Mouse (Mus musculus): Measurements from ENCODE around the gene Npr2. TPM values are rescaled to one million over a fixed set of nuclear protein-coding genes. Genes with fewer than 3 reads are reported as not detected.
A peak's percentile ranks its signal among the peaks of the same experiment; 100 is the strongest.

Npr2 gene
- polyA plus RNA-seq, 1 experiment, result 38.0 TPM

DNA sequence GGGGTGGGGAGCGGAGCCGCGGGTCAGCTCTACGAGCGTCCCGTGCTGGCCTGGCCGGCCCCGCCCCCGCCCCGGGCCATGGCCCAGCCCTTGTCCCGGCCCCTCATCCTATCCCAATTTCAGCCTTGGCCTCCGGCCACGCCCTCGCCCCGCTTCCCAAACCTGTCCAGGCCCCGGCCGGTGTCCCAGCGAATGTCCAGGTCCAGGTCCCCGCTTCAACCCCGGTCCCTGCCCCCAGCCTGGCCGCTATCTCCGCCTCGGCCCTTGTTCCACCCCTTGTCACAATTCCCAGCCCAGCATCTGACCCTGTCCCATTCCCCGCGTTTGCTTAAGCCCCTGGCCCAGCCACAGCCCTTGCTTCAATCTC lies 37.7 kb downstream of the Npr2 start:
- H3K36me3 ChIP-seq (ENCODE audit: control insufficient read depth, insufficient read depth, low read length), result no peaks in the 10 kb centered on the region
- no peak overlapping the region for H3K27ac ChIP-seq (ENCODE audit: insufficient read depth, low read depth, low read length)
- no peak for TF ChIP-seq CTCF (conservative IDR thresholded peaks at IDR 0.05; ENCODE audit: insufficient read depth, insufficient read length, low read depth, low read length)
- 2% methylated on average over 23 of the region's 25 CpGs for whole genome bisulfite sequencing
- peaks cover 11% of the 10 kb centered on the region; the same call in 1 of the 2 replicates for H3K4me1 ChIP-seq (ENCODE audit: control insufficient read depth, insufficient read depth, low read length)
- peak overlapping the region; percentile 69 for H3K4me3 ChIP-seq (ENCODE audit: insufficient read depth, low read depth, low read length)
- no peaks in the 10 kb centered on the region for H3K27me3 ChIP-seq (replicated peaks; ENCODE audit: control insufficient read depth, insufficient read depth, low read length)
- no peak for DNase-seq

DNA sequence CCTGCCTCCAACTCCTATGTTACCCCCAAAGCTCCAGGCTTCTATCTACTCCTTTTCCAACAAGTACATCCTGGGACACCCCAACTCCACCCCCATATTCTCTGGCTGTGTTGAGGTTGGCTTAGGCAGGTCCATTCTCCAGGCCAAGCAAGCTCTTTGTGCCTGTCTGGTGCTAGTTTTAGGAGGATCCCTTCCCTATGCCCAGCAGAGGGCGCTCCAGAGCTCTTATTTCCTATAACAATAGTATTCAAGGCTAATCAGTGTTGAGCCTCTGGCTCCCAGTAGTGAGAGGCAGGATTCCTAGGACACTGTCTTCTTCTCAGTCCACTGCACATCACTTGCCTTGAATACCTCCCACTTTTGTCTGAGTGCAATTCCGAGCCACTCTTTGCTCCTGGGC lies 40.3 kb downstream of the Npr2 start:
- Histone ChIP-seq H3K27me3 (replicated peaks; ENCODE audit: control insufficient read depth, insufficient read depth, low read length) (no peaks in the 10 kb centered on the region), H3K27ac (ENCODE audit: insufficient read depth, low read depth, low read length) (no peak overlapping the region), H3K4me1 (ENCODE audit: control insufficient read depth, insufficient read depth, low read length) (peaks cover 17% of the 10 kb centered on the region; the same call in 1 of the 2 replicates), H3K36me3 (ENCODE audit: control insufficient read depth, insufficient read depth, low read length) (no peaks in the 10 kb centered on the region), H3K4me3 (ENCODE audit: insufficient read depth, low read depth, low read length) (no peak overlapping the region)
- 9% methylated on average over 2 of the region's 2 CpGs for WGBS
- TF ChIP-seq POLR2A (IDR thresholded peaks at IDR 0.05; ENCODE audit: low read depth, low read length) (no peak), CTCF (conservative IDR thresholded peaks at IDR 0.05; ENCODE audit: insufficient read depth, insufficient read length, low read depth, low read length) (peak; percentile 84)
- peak; percentile 93 for DNase-seq

DNA sequence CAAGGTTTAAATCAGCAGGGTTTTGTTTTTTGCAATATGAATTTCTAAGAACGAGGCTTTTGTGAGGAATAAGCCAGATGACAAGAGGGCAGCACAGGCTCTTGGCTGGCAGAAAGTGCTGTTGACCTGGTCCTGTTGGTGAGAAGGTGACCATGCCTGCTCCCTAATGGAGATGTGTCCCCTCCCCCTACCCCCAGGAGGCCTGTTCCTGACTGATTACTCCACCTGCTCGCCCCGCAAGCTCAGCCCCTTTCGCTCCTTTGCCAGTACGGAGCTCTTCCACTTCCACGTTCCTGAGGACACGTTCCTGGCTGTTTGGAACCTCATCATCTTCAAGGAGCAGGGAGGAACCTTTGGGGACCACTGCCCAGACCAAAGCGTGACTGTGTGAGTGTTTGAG lies 42.0 kb downstream of the Npr2 start:
- H3K4me3 ChIP-seq (ENCODE audit: insufficient read depth, low read depth, low read length), result no peak overlapping the region
- DNase-seq, result no peak
- no peak for TF ChIP-seq CTCF (conservative IDR thresholded peaks at IDR 0.05; ENCODE audit: insufficient read depth, insufficient read length, low read depth, low read length)
- no peak for TF ChIP-seq POLR2A (IDR thresholded peaks at IDR 0.05; ENCODE audit: low read depth, low read length)
- 75% methylated on average over 8 of the region's 8 CpGs for WGBS
- no peaks in the 10 kb centered on the region for H3K27me3 ChIP-seq (replicated peaks; ENCODE audit: control insufficient read depth, insufficient read depth, low read length)
- peaks cover 16% of the 10 kb centered on the region; the same call in 1 of the 2 replicates for H3K4me1 ChIP-seq (ENCODE audit: control insufficient read depth, insufficient read depth, low read length)
- H3K36me3 ChIP-seq (ENCODE audit: control insufficient read depth, insufficient read depth, low read length), result no peaks in the 10 kb centered on the region
- H3K27ac ChIP-seq (ENCODE audit: insufficient read depth, low read depth, low read length), result no peak overlapping the region

DNA sequence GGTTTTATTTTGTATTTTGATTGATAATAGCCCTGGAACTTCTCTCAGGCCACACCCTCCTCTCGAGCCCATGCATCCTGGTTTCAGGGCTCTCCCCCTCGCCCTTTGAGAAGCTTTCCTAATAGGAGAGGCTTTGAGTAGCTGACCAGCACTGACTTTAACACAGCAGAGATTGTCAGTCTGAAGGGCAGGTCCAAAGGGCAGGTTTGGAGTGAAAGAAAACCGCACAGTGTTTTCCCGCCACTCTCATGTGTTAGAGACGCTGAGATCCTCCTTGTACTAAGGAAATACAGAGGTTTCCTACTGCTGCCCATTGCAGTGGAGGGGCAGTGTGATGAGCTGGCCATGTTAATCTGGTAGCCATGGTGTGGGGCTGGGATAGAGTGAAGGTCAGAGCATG lies 43.2 kb downstream of the Npr2 start:
- no peak overlapping the region for H3K27ac ChIP-seq (ENCODE audit: insufficient read depth, low read depth, low read length)
- TF ChIP-seq CTCF (conservative IDR thresholded peaks at IDR 0.05; ENCODE audit: insufficient read depth, insufficient read length, low read depth, low read length) (no peak), POLR2A (IDR thresholded peaks at IDR 0.05; ENCODE audit: low read depth, low read length) (no peak)
- peaks cover 10% of the 10 kb centered on the region; the same call in 1 of the 2 replicates for H3K4me1 ChIP-seq (ENCODE audit: control insufficient read depth, insufficient read depth, low read length)
- no peak overlapping the region for H3K4me3 ChIP-seq (ENCODE audit: insufficient read depth, low read depth, low read length)
- H3K36me3 ChIP-seq (ENCODE audit: control insufficient read depth, insufficient read depth, low read length), result no peaks in the 10 kb centered on the region
- WGBS, result 66% methylated on average over 5 of the region's 5 CpGs
- no peaks in the 10 kb centered on the region for H3K27me3 ChIP-seq (replicated peaks; ENCODE audit: control insufficient read depth, insufficient read depth, low read length)
- peak; percentile 55 for DNase-seq

DNA sequence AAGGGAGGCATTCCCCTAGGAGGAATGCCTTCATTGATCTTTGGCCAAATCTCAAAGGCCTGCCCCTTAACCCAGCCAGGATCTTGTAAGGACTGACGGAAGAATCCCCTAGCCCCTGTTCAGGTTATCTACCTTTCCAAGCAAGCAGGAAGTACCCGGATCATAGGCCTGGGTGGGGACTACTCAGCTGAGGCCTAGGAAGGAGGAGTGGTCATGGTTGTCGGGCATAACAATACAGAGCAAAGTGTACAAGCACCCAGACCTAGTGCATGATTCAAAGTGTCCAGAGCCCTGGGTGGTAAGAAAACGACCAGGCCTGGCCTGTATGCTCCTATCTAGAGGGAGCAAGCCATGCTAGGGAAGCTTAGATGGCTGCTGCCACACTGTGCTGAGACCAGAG lies 43.9 kb downstream of the Npr2 start:
- DNase-seq, result no peak
- H3K4me1 ChIP-seq (ENCODE audit: control insufficient read depth, insufficient read depth, low read length), result peaks cover 10% of the 10 kb centered on the region; the same call in 1 of the 2 replicates
- 67% methylated on average over 4 of the region's 4 CpGs for WGBS
- no peaks in the 10 kb centered on the region for H3K36me3 ChIP-seq (ENCODE audit: control insufficient read depth, insufficient read depth, low read length)
- H3K4me3 ChIP-seq (ENCODE audit: insufficient read depth, low read depth, low read length), result no peak overlapping the region
- no peak for TF ChIP-seq POLR2A (IDR thresholded peaks at IDR 0.05; ENCODE audit: low read depth, low read length)
- no peak for TF ChIP-seq CTCF (conservative IDR thresholded peaks at IDR 0.05; ENCODE audit: insufficient read depth, insufficient read length, low read depth, low read length)
- no peaks in the 10 kb centered on the region for H3K27me3 ChIP-seq (replicated peaks; ENCODE audit: control insufficient read depth, insufficient read depth, low read length)
- no peak overlapping the region for H3K27ac ChIP-seq (ENCODE audit: insufficient read depth, low read depth, low read length)

DNA sequence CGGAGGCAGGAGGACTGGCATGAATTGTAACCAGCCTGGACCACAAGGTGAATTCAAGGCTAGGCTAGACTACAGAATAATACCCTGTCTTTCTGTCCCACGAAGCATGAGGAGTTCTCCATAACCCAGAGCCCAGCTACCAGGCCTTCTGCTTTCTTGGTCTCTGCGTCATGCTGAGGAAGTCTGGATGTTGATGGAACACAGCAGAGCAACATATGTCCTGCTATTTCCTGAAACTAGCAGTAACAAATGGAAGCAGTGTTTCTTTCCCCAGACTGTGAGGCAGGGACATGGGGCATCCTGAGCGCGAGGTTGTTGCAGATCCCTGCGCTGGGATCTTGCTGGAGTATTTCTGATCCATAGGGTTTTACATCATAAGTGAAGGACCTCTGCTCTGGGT lies 46.8 kb downstream of the Npr2 start:
- H3K4me1 ChIP-seq (ENCODE audit: control insufficient read depth, insufficient read depth, low read length), result 0 out of 2 replicates have a peak, but pooled peaks cover 6% of the 10 kb centered on the region
- WGBS, result 92% methylated on average over 6 of the region's 6 CpGs
- H3K36me3 ChIP-seq (ENCODE audit: control insufficient read depth, insufficient read depth, low read length), result no peaks in the 10 kb centered on the region
- DNase-seq, result no peak
- no peak overlapping the region for H3K4me3 ChIP-seq (ENCODE audit: insufficient read depth, low read depth, low read length)
- H3K27ac ChIP-seq (ENCODE audit: insufficient read depth, low read depth, low read length), result no peak overlapping the region
- no peak for TF ChIP-seq CTCF (conservative IDR thresholded peaks at IDR 0.05; ENCODE audit: insufficient read depth, insufficient read length, low read depth, low read length)
- no peak for TF ChIP-seq POLR2A (IDR thresholded peaks at IDR 0.05; ENCODE audit: low read depth, low read length)
- H3K27me3 ChIP-seq (replicated peaks; ENCODE audit: control insufficient read depth, insufficient read depth, low read length), result no peaks in the 10 kb centered on the region

DNA sequence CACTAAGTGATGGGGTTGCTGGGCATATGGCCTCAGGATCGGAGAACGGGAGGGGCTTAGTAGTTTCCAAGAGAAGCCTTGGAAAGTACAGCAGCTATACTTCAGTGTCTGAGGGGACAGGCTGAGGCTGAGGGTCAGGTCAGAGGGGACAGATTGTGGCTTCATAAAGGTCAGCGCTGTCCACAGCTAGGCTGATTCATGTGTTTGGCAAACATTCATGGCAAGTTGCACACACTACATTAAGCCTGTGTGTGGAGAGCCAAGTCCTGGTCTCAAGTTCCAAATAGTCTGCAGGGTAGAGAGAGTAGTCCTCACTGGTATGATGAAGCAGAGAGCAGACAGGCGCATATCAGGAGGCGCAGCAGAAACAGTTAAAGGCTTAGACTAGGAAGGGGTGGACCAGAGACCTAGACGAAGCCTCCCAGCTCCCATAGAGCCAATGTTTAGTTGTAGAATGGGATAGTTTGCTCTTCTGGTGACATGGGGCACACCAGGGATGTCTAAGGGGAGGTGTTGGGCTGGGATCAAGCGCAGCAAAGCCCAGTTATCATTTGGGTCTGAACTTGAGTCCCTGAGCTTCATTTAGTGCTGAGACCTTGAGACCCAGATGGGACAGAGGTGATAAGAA lies 47.8 kb downstream of the Npr2 start:
- H3K4me3 ChIP-seq (ENCODE audit: insufficient read depth, low read depth, low read length), result no peak overlapping the region
- 83% methylated on average over 7 of the region's 7 CpGs for WGBS
- no peaks in the 10 kb centered on the region for H3K36me3 ChIP-seq (ENCODE audit: control insufficient read depth, insufficient read depth, low read length)
- DNase-seq, result peak; percentile 61
- TF ChIP-seq POLR2A (IDR thresholded peaks at IDR 0.05; ENCODE audit: low read depth, low read length) (no peak), CTCF (conservative IDR thresholded peaks at IDR 0.05; ENCODE audit: insufficient read depth, insufficient read length, low read depth, low read length) (no peak)
- no peaks in the 10 kb centered on the region for H3K27me3 ChIP-seq (replicated peaks; ENCODE audit: control insufficient read depth, insufficient read depth, low read length)
- no peak overlapping the region for H3K27ac ChIP-seq (ENCODE audit: insufficient read depth, low read depth, low read length)
- 0 out of 2 replicates have a peak, but pooled peaks cover 6% of the 10 kb centered on the region for H3K4me1 ChIP-seq (ENCODE audit: control insufficient read depth, insufficient read depth, low read length)
